In genomic region chr16:8784753-8785152, GRCm38 (mm10) we compare ENCODE assay signal across 11 mouse cellular contexts. TPM values are rescaled to one million over a fixed set of nuclear protein-coding genes. Genes with fewer than 3 reads are reported as not detected.
DNase-seq lines count a peak whose midpoint lies in the region; ATAC-seq and TF ChIP-seq lines count a peak whose summit lies in the region.
"Had no signal": no experiment of that assay in that cellular context is flagged by ENCODE, and none has a peak within 500 bp of the region (broad histone marks: within the 10 kb centered on the region; RNA-seq: fewer than 3 reads in every experiment).

No protein-coding gene starts in this region.

- H3K36me3 ChIP-seq in heart, adult 2 months (ENCODE audit: control insufficient read depth, insufficient read depth, low read length) = peaks cover 2% of the 10 kb centered on the region; the same call in 1 of the 2 replicates
- no peaks in the 10 kb centered on the region for H3K36me3 ChIP-seq in heart, embryonic 11.5 days (ENCODE audit: control insufficient read depth, insufficient read depth, low read length)
- no peaks in the 10 kb centered on the region for H3K36me3 ChIP-seq in midbrain, embryonic 15.5 days (replicated peaks)
- H3K36me3 ChIP-seq: liver, embryonic 13.5 days had no signal

- H3K9ac ChIP-seq in heart, adult 2 months (ENCODE audit: low read depth, low read length) = no peak overlapping the region
- H3K9ac ChIP-seq in heart, embryonic 11.5 days (ENCODE audit: low read depth, low read length) = no peak overlapping the region
- H3K9ac ChIP-seq in midbrain, embryonic 15.5 days = no peak overlapping the region
- H3K9ac ChIP-seq: liver, embryonic 13.5 days had no signal

- no peak overlapping the region for H3K4me2 ChIP-seq in heart, embryonic 11.5 days
- no peak overlapping the region for H3K4me2 ChIP-seq in midbrain, embryonic 15.5 days
- H3K4me2 ChIP-seq: liver, embryonic 13.5 days had no signal

- H3K9me3 ChIP-seq in heart, embryonic 11.5 days (replicated peaks; ENCODE audit: control insufficient read depth, low read length) = no peaks in the 10 kb centered on the region
- no peaks in the 10 kb centered on the region for H3K9me3 ChIP-seq in midbrain, embryonic 15.5 days
- H3K9me3 ChIP-seq: liver, embryonic 13.5 days had no signal

- WGBS in heart, adult 2 months = 12% methylated on average over 3 of the region's 3 CpGs
- 55% methylated on average over 3 of the region's 3 CpGs for WGBS in heart, embryonic 11.5 days (ENCODE audit: insufficient replicate concordance)
- WGBS in midbrain, embryonic 15.5 days = 79% methylated on average over 3 of the region's 3 CpGs

- no peak for TF ChIP-seq EP300 in heart, adult 2 months (IDR thresholded peaks at IDR 0.05; ENCODE audit: insufficient read depth, low read depth, low read length)

- peak; percentile 50 to 70 for DNase-seq in heart, adult 2 months
- DNase-seq in adrenal gland, postnatal 10 days = peak; percentile 60
- DNase-seq in heart, postnatal 4 days = peak; percentile 66
- DNase-seq in lung, postnatal 10 days = peak; percentile 86
- DNase-seq in right cerebral cortex, adult 2 months (ENCODE audit: low spot score in 2 of 2) = no peak
- DNase-seq in neural tube, embryonic 10.5 days (ENCODE audit: extremely low spot score, low spot score) = no peak
- DNase-seq: cerebellum, postnatal 10 days; liver, embryonic 13.5 days had no signal

- no peak for ATAC-seq in heart, embryonic 11.5 days (replicated peaks; ENCODE audit: insufficient number of reproducible peaks, low FRiP score, low TSS enrichment)
- ATAC-seq in midbrain, embryonic 15.5 days (replicated peaks) = no peak

- H3K4me1 ChIP-seq in heart, adult 2 months (ENCODE audit: control insufficient read depth, insufficient read depth, low read length) = no peaks in the 10 kb centered on the region
- H3K4me1 ChIP-seq in heart, embryonic 11.5 days (ENCODE audit: control insufficient read depth, insufficient read depth, low read length) = no peaks in the 10 kb centered on the region
- no peaks in the 10 kb centered on the region for H3K4me1 ChIP-seq in midbrain, embryonic 15.5 days

- peak overlapping the region; percentile 26; the same call in 1 of the 2 replicates for H3K27ac ChIP-seq in heart, adult 2 months
- no peak overlapping the region for H3K27ac ChIP-seq in heart, embryonic 11.5 days (ENCODE audit: low read depth, low read length)
- no peak overlapping the region for H3K27ac ChIP-seq in midbrain, embryonic 15.5 days
- H3K27ac ChIP-seq: liver, embryonic 13.5 days had no signal

- no peak overlapping the region for H3K4me3 ChIP-seq in heart, adult 2 months
- H3K4me3 ChIP-seq in heart, embryonic 11.5 days (ENCODE audit: low read depth, low read length) = no peak overlapping the region
- H3K4me3 ChIP-seq in midbrain, embryonic 15.5 days = no peak overlapping the region
- H3K4me3 ChIP-seq: liver, embryonic 13.5 days had no signal

- TF ChIP-seq POLR2A in heart, adult 2 months (IDR thresholded peaks at IDR 0.05; ENCODE audit: insufficient read depth, low read depth, low read length) = no peak

- intact Hi-C loops in heart, adult 2 months (cut with DNase I) = loop anchor here (5.0 kb wide), 1 partner anchor 83 kb away; no protein-coding TSS in a partner anchor

- H3K79me2 ChIP-seq in heart, adult 2 months (replicated peaks; ENCODE audit: control insufficient read depth, insufficient read depth, low read length) = no peaks in the 10 kb centered on the region

- TF ChIP-seq CTCF in heart, adult 2 months (IDR thresholded peaks at IDR 0.05) = no peak

- no peaks in the 10 kb centered on the region for H3K27me3 ChIP-seq in heart, adult 2 months (ENCODE audit: control insufficient read depth, insufficient read depth, low read length)
- H3K27me3 ChIP-seq in heart, embryonic 11.5 days (ENCODE audit: control insufficient read depth, insufficient read depth, low read length) = no peaks in the 10 kb centered on the region
- H3K27me3 ChIP-seq in midbrain, embryonic 15.5 days (replicated peaks) = no peaks in the 10 kb centered on the region
- H3K27me3 ChIP-seq: CH12.LX; liver, embryonic 13.5 days had no signal

RNA-seq across cellular contexts. Expression of gene Usp7, which starts 7.4 kb away (rescaled TPM):
- 10 to 100 TPM; 45.6 to 49.0 TPM for total RNA-seq in heart, adult 2 months (2021)
- 19.4 and 30.7 TPM in 2 replicates for polyA plus RNA-seq in heart, adult 2 months (2012; rRNA removed)
- polyA plus RNA-seq in heart, embryonic 11.5 days (2014; fragmentation: Nextera tagmentation; extraction: Ambion mirVana) = 20.6 and 31.9 TPM in 2 replicates
- 100 to 1,000 TPM in 1 of 2 experiments, 10 to 100 TPM in 1; 88.5 to 109 TPM for total RNA-seq in adrenal gland, postnatal 10 days (2021)
- total RNA-seq in heart, postnatal 4 days (2021) = 10 to 100 TPM; 93.2 to 93.6 TPM
- 32.2 and 34.2 TPM in 2 replicates for polyA plus RNA-seq in midbrain, embryonic 15.5 days (2015; fragmentation: Nextera tagmentation; extraction: Ambion mirVana)

RNA-seq across cellular contexts. Expression of gene 1810013L24Rik, which starts 45.1 kb away (rescaled TPM):
- total RNA-seq in heart, adult 2 months (2021) = 100 to 1,000 TPM in 1 of 2 experiments, 10 to 100 TPM in 1; 93.2 to 133 TPM
- polyA plus RNA-seq in heart, adult 2 months (2012; rRNA removed) = 29.2 and 57.0 TPM in 2 replicates
- polyA plus RNA-seq in heart, embryonic 11.5 days (2014; fragmentation: Nextera tagmentation; extraction: Ambion mirVana) = 13.4 and 14.4 TPM in 2 replicates
- total RNA-seq in adrenal gland, postnatal 10 days (2021) = 10 to 100 TPM; 60.5 to 66.0 TPM
- total RNA-seq in heart, postnatal 4 days (2021) = 100 to 1,000 TPM; 105 to 115 TPM
- polyA plus RNA-seq in midbrain, embryonic 15.5 days (2015; fragmentation: Nextera tagmentation; extraction: Ambion mirVana) = 27.7 and 29.0 TPM in 2 replicates

Comparison
In these comparisons a context has a peak if more than half of its experiments do, and no peak if none do; other contexts are left out.
1. DNase-seq: peak in heart, adult 2 months (2 of 2), adrenal gland, postnatal 10 days (single experiment), heart, postnatal 4 days (single experiment) and lung, postnatal 10 days (single experiment); none in right cerebral cortex, adult 2 months (0 of 2) and neural tube, embryonic 10.5 days (single experiment).